Comparison of ENCODE assay signal across 14 mouse cellular contexts in genomic region chr1:162018601-162018977, GRCm38 (mm10). TPM values are rescaled to one million over a fixed set of nuclear protein-coding genes. Genes with fewer than 3 reads are reported as not detected.
DNase-seq lines count a peak whose midpoint lies in the region; ATAC-seq and TF ChIP-seq lines count a peak whose summit lies in the region.
"Had no signal": no experiment of that assay in that cellular context is flagged by ENCODE, and none has a peak within 500 bp of the region (broad histone marks: within the 10 kb centered on the region; RNA-seq: fewer than 3 reads in every experiment).

No protein-coding gene starts in this region.

- H3K36me3 ChIP-seq in heart, postnatal 0 days (replicated peaks; ENCODE audit: control insufficient read depth, insufficient read depth, low read length) = no peaks in the 10 kb centered on the region
- no peaks in the 10 kb centered on the region for H3K36me3 ChIP-seq in lung, embryonic 16.5 days (ENCODE audit: control insufficient read depth, insufficient read depth, low read length)
- H3K36me3 ChIP-seq in embryonic facial prominence, embryonic 15.5 days = no peaks in the 10 kb centered on the region
- H3K36me3 ChIP-seq in stomach, embryonic 15.5 days = no peaks in the 10 kb centered on the region

- H3K27me3 ChIP-seq in heart, postnatal 0 days (ENCODE audit: control insufficient read depth, insufficient read depth, low read length) = no peaks in the 10 kb centered on the region
- no peaks in the 10 kb centered on the region for H3K27me3 ChIP-seq in lung, embryonic 16.5 days (ENCODE audit: control insufficient read depth, insufficient read depth, low read depth, low read length)
- H3K27me3 ChIP-seq in embryonic facial prominence, embryonic 15.5 days = no peaks in the 10 kb centered on the region
- H3K27me3 ChIP-seq in stomach, embryonic 15.5 days (replicated peaks) = no peaks in the 10 kb centered on the region

- no peak overlapping the region for H3K4me3 ChIP-seq in heart, postnatal 0 days (ENCODE audit: low read depth, low read length)
- no peak overlapping the region for H3K4me3 ChIP-seq in lung, embryonic 16.5 days (ENCODE audit: low read length)
- H3K4me3 ChIP-seq in embryonic facial prominence, embryonic 15.5 days (replicated peaks) = no peak overlapping the region
- H3K4me3 ChIP-seq in stomach, embryonic 15.5 days (replicated peaks) = no peak overlapping the region

- H3K4me2 ChIP-seq in heart, postnatal 0 days (ENCODE audit: low read depth, low read length) = 0 out of 2 replicates have a peak overlapping the region, but pooled peaks have one; percentile 6
- H3K4me2 ChIP-seq in lung, embryonic 16.5 days (ENCODE audit: low read depth, low read length) = no peak overlapping the region
- H3K4me2 ChIP-seq in embryonic facial prominence, embryonic 15.5 days (replicated peaks) = no peak overlapping the region
- H3K4me2 ChIP-seq in stomach, embryonic 15.5 days = no peak overlapping the region

- no peak for ATAC-seq in heart, postnatal 0 days (ENCODE audit: insufficient read depth, low read depth)
- ATAC-seq in lung, embryonic 16.5 days (ENCODE audit: low read depth) = no peak
- ATAC-seq in embryonic facial prominence, embryonic 15.5 days (ENCODE audit: insufficient number of reproducible peaks, low FRiP score, low TSS enrichment, low read depth) = no peak
- no peak for ATAC-seq in stomach, embryonic 15.5 days (ENCODE audit: insufficient read depth, low FRiP score, low read depth)

- intact Hi-C loops in heart, postnatal 36 days (cut with DNase I) = no loop called here
- intact Hi-C loops in left cerebral cortex, postnatal 25 days (cut with DNase I) = no loop called here

- no peak for TF ChIP-seq EP300 in heart, postnatal 0 days (IDR thresholded peaks at IDR 0.05; ENCODE audit: low read depth)

- no peak for TF ChIP-seq CTCF in heart, postnatal 0 days (IDR thresholded peaks at IDR 0.05; ENCODE audit: low read depth)

- 0 out of 2 replicates have a peak overlapping the region, but pooled peaks have one; percentile 30 for H3K27ac ChIP-seq in heart, postnatal 0 days (ENCODE audit: low read depth)
- peak overlapping the region; percentile 90 for H3K27ac ChIP-seq in lung, embryonic 16.5 days (ENCODE audit: low read length)
- peak overlapping the region; percentile 94 for H3K27ac ChIP-seq in embryonic facial prominence, embryonic 15.5 days (replicated peaks)
- peak overlapping the region; percentile 86 for H3K27ac ChIP-seq in stomach, embryonic 15.5 days
- H3K27ac ChIP-seq: kidney, postnatal 0 days had no signal

- DNase-seq in heart, postnatal 0 days (ENCODE audit: low spot score) = no peak
- DNase-seq in heart, postnatal 36 days = no peak
- DNase-seq in lung, postnatal 25 days (ENCODE audit: low spot score) = no peak
- DNase-seq in left cerebral cortex, postnatal 25 days (ENCODE audit: low spot score in 2 of 2) = no peak
- DNase-seq in spleen, postnatal 36 days (ENCODE audit: low spot score in 2 of 2) = no peak
- DNase-seq: cerebellum, postnatal 14 days; heart, adult 18-20 months; left cerebral cortex, postnatal 4 days; lung, postnatal 4 days had no signal

- WGBS in heart, postnatal 0 days = 76% methylated on average over 6 of the region's 6 CpGs
- WGBS in lung, embryonic 16.5 days = 54% methylated on average over 6 of the region's 6 CpGs
- WGBS in embryonic facial prominence, embryonic 15.5 days = 53% methylated on average over 6 of the region's 6 CpGs
- 53% methylated on average over 6 of the region's 6 CpGs for WGBS in stomach, embryonic 15.5 days

- no peaks in the 10 kb centered on the region for H3K9me3 ChIP-seq in heart, postnatal 0 days (replicated peaks; ENCODE audit: control insufficient read depth, low read length)
- H3K9me3 ChIP-seq in lung, embryonic 16.5 days (ENCODE audit: control insufficient read depth, low read length) = no peaks in the 10 kb centered on the region
- H3K9me3 ChIP-seq in embryonic facial prominence, embryonic 15.5 days (replicated peaks) = no peaks in the 10 kb centered on the region
- H3K9me3 ChIP-seq in stomach, embryonic 15.5 days = no peaks in the 10 kb centered on the region

- no peak overlapping the region for H3K9ac ChIP-seq in heart, postnatal 0 days (replicated peaks; ENCODE audit: low read depth, low read length)
- no peak overlapping the region for H3K9ac ChIP-seq in lung, embryonic 16.5 days (ENCODE audit: low read length)
- H3K9ac ChIP-seq in embryonic facial prominence, embryonic 15.5 days = no peak overlapping the region
- no peak overlapping the region for H3K9ac ChIP-seq in stomach, embryonic 15.5 days

- peaks cover 3% of the 10 kb centered on the region; the same call in 1 of the 2 replicates for H3K4me1 ChIP-seq in heart, postnatal 0 days (ENCODE audit: control insufficient read depth, insufficient read depth)
- H3K4me1 ChIP-seq in lung, embryonic 16.5 days (replicated peaks; ENCODE audit: control insufficient read depth, insufficient read depth, low read length) = peaks cover 43% of the 10 kb centered on the region
- H3K4me1 ChIP-seq in embryonic facial prominence, embryonic 15.5 days = peaks cover 68% of the 10 kb centered on the region
- H3K4me1 ChIP-seq in stomach, embryonic 15.5 days = peaks cover 23% of the 10 kb centered on the region; the same call in 1 of the 2 replicates

RNA-seq across cellular contexts. Expression of gene 4930558K02Rik, which starts 39.2 kb away (rescaled TPM):
- not detected in 2 replicates for total RNA-seq in heart, postnatal 0 days (2014; rRNA removed; ENCODE audit: low replicate concordance)
- polyA plus RNA-seq in heart, postnatal 0 days (2015; fragmentation: Nextera tagmentation; extraction: Ambion mirVana) = not detected in 2 replicates
- not detected for total RNA-seq in heart, postnatal 36 days (2021)
- polyA plus RNA-seq in lung, embryonic 16.5 days (2015; fragmentation: Nextera tagmentation; extraction: Ambion mirVana) = not detected in 2 replicates
- not detected in 2 replicates for polyA plus RNA-seq in embryonic facial prominence, embryonic 15.5 days (2015; fragmentation: Nextera tagmentation; extraction: Ambion mirVana)
- not detected in 2 replicates for polyA plus RNA-seq in stomach, embryonic 15.5 days (2015; fragmentation: Nextera tagmentation; extraction: Ambion mirVana)
- total RNA-seq in left cerebral cortex, postnatal 25 days (2021) = not detected
- total RNA-seq: heart, adult 18-20 months; left cerebral cortex, postnatal 4 days had no signal
- polyA plus RNA-seq: kidney, postnatal 0 days; spleen, adult 2 months had no signal

RNA-seq across cellular contexts. Expression of gene Pigc, which starts 49.6 kb away (rescaled TPM):
- 19.1 and 24.0 TPM in 2 replicates for total RNA-seq in heart, postnatal 0 days (2014; rRNA removed; ENCODE audit: low replicate concordance)
- polyA plus RNA-seq in heart, postnatal 0 days (2015; fragmentation: Nextera tagmentation; extraction: Ambion mirVana) = 25.0 and 25.8 TPM in 2 replicates
- 10 to 100 TPM; 14.3 to 17.6 TPM for total RNA-seq in heart, postnatal 36 days (2021)
- 35.7 and 38.0 TPM in 2 replicates for polyA plus RNA-seq in lung, embryonic 16.5 days (2015; fragmentation: Nextera tagmentation; extraction: Ambion mirVana)
- polyA plus RNA-seq in embryonic facial prominence, embryonic 15.5 days (2015; fragmentation: Nextera tagmentation; extraction: Ambion mirVana) = 42.4 and 49.7 TPM in 2 replicates
- polyA plus RNA-seq in stomach, embryonic 15.5 days (2015; fragmentation: Nextera tagmentation; extraction: Ambion mirVana) = 32.5 and 35.8 TPM in 2 replicates
- total RNA-seq in left cerebral cortex, postnatal 25 days (2021) = 10 to 100 TPM; 15.4 to 16.6 TPM

Comparison
In these comparisons a context has a peak if more than half of its experiments do, and no peak if none do; other contexts are left out.
1. H3K27ac ChIP-seq: peak in every context shown above with its lines; median percentile 94 in embryonic facial prominence, embryonic 15.5 days; 90 in lung, embryonic 16.5 days; 86 in stomach, embryonic 15.5 days; 30 in heart, postnatal 0 days.